Mouse (Mus musculus) stomach, embryonic 16.5 days (tissue): Measurements from ENCODE around the gene Lrrc4c. TPM values are rescaled to one million over a fixed set of nuclear protein-coding genes. Genes with fewer than 3 reads are reported as not detected.

Experiments used
- ATAC-seq: fragments of 200-750 bp; cut with Nextera tagmentation; 2 replicates; pipeline ENCODE4 v1.8.0; 2017; ENCODE audit warnings: moderate number of reproducible peaks, moderate TSS enrichment; ENCODE audit not compliant: insufficient read depth, low FRiP score
- H3K27ac ChIP-seq: fragments of 300-500 bp; sonication (generic); 2 replicates; pipeline ENCODE4 v1.5.1; 2014; ENCODE audit warnings: low read length
- H3K27me3 ChIP-seq: fragments of 300-500 bp; sonication (generic); 2 replicates; pipeline ENCODE4 v1.6.1; 2014; ENCODE audit warnings: low read length, control low read depth, mixed read lengths; ENCODE audit not compliant: control insufficient read depth, insufficient read depth
- H3K36me3 ChIP-seq: fragments of 300-500 bp; sonication (generic); 2 replicates; pipeline ENCODE4 v1.6.1; 2014; ENCODE audit warnings: low read length; ENCODE audit not compliant: control insufficient read depth, insufficient read depth
- H3K4me1 ChIP-seq: fragments of 300-500 bp; sonication (generic); 2 replicates; pipeline ENCODE4 v1.6.1; 2014; ENCODE audit warnings: low read length, control low read depth, mixed read lengths; ENCODE audit not compliant: control insufficient read depth, insufficient read depth
- H3K4me2 ChIP-seq: fragments of 300-500 bp; sonication (generic); 2 replicates; pipeline ENCODE4 v1.6.1; 2014; ENCODE audit warnings: low read depth, low read length, mixed read lengths
- H3K4me3 ChIP-seq: fragments of 300-500 bp; sonication (generic); replicated peaks from 2 replicates; pipeline ENCODE4 v1.5.1; 2014; ENCODE audit warnings: mild to moderate bottlenecking, low read length
- H3K9ac ChIP-seq: fragments of 300-500 bp; sonication (generic); 2 replicates; pipeline ENCODE4 v1.6.1; 2014; ENCODE audit warnings: low read length
- H3K9me3 ChIP-seq: fragments of 300-500 bp; sonication (generic); replicated peaks from 2 replicates; pipeline ENCODE4 v1.6.1; 2016; ENCODE audit warnings: low read length, control low read depth; ENCODE audit not compliant: control insufficient read depth
- WGBS: fragments of 180-500 bp; shearing (Covaris S2); extraction: QIAGEN DNeasy Blood & Tissue Kit; methylation state at CpG from one replicate; pipeline ENCODE4 v1.1.7; 2014; 5-methylcytosine and 5-hydroxymethylcytosine counted together
- polyA plus RNA-seq: library from polyadenylated mRNA; unstranded; fragments of >200 nt; fragmentation: Nextera tagmentation; extraction: Ambion mirVana; gene quantifications from 2 replicates; pipeline ENCODE4 v1.2.1, GENCODE M21; 2015

Gene Lrrc4c
- polyA plus RNA-seq, 1 experiment from 2014 or later: 3.9 TPM

DNA sequence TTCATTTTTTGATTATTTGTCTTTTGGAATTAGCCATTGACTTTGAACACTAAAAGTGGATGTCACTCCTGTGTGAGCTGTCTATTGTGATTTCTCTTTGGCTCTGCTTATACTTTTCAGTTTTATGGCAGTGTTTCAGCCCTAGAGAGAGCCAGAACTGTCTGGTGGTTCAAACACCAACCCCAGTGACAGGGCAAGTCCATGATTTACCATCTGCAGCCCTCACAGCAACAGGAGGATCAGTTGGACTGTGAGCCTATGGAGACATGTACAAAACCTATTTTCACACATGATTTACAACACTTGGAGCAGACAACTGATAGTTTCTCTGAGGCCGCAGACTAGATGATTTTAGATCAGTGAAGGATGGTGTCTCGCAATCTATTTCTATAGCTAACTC is 847.8 kb downstream of the Lrrc4c start:
- no peaks in the 10 kb centered on the region for H3K4me1 ChIP-seq
- no peaks in the 10 kb centered on the region for H3K9me3 ChIP-seq
- ATAC-seq: no peak
- no peak overlapping the region for H3K4me3 ChIP-seq
- whole genome bisulfite sequencing: 75% methylated on average over 2 of the region's 2 CpGs
- no peaks in the 10 kb centered on the region for H3K27me3 ChIP-seq
- H3K9ac ChIP-seq: no peak overlapping the region
- H3K27ac ChIP-seq: no peak overlapping the region
- no peaks in the 10 kb centered on the region for H3K36me3 ChIP-seq
- H3K4me2 ChIP-seq: no peak overlapping the region

- Histone ChIP-seq H3K36me3 (no peaks in the 10 kb centered on the region), H3K4me1 (no peaks in the 10 kb centered on the region), H3K9me3 (no peaks in the 10 kb centered on the region), H3K4me3 (no peak overlapping the region), H3K27me3 (no peaks in the 10 kb centered on the region), H3K4me2 (no peak overlapping the region), H3K27ac (no peak overlapping the region), H3K9ac (no peak overlapping the region)
- ATAC-seq: no peak
- 71% methylated on average over 4 of the region's 4 CpGs for WGBS
Observed at GRCm38 (mm10) chr2:97178399-97178798, 860.4 kb downstream of the Lrrc4c start.

GRCm38 (mm10) chr2:97196968-97197606 is 879.1 kb downstream of the Lrrc4c start:
- 77% methylated on average over 4 of the region's 4 CpGs for WGBS
- H3K27ac ChIP-seq: no peak overlapping the region
- H3K27me3 ChIP-seq: no peaks in the 10 kb centered on the region
- H3K9ac ChIP-seq: no peak overlapping the region
- H3K4me2 ChIP-seq: no peak overlapping the region
- ATAC-seq: no peak
- H3K4me1 ChIP-seq: no peaks in the 10 kb centered on the region
- H3K36me3 ChIP-seq: no peaks in the 10 kb centered on the region
- no peak overlapping the region for H3K4me3 ChIP-seq
- no peaks in the 10 kb centered on the region for H3K9me3 ChIP-seq

- H3K27ac ChIP-seq: no peak overlapping the region
- 73% methylated on average over 3 of the region's 3 CpGs for WGBS
- ATAC-seq: no peak
- H3K4me1 ChIP-seq: no peaks in the 10 kb centered on the region
- no peaks in the 10 kb centered on the region for H3K36me3 ChIP-seq
- H3K4me3 ChIP-seq: no peak overlapping the region
- H3K9me3 ChIP-seq: no peaks in the 10 kb centered on the region
- no peak overlapping the region for H3K9ac ChIP-seq
- H3K27me3 ChIP-seq: no peaks in the 10 kb centered on the region
- no peak overlapping the region for H3K4me2 ChIP-seq
Observed at GRCm38 (mm10) chr2:97232966-97233365, 915.0 kb downstream of the Lrrc4c start.

DNA sequence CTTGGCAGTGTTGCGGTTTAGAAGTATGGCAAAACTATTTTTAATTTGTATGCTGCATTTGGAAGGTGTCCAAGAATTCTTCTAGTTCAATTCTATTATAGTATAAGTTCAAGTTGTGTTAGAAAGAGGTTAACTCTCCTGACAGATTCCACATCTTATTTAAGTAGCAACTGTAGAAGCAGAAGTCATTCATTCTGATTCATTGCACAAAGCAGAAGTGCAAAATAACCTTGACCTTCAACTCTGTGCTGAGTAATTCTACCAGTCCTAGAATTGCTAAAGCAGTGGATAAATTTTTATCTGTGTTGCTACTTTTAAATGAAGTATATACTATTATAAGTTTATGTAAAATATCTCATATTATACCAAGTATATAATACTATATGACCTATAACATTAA is 916.1 kb downstream of the Lrrc4c start:
- Histone ChIP-seq H3K27ac (no peak overlapping the region), H3K4me3 (no peak overlapping the region), H3K4me2 (no peak overlapping the region), H3K36me3 (no peaks in the 10 kb centered on the region), H3K4me1 (no peaks in the 10 kb centered on the region), H3K27me3 (no peaks in the 10 kb centered on the region), H3K9ac (no peak overlapping the region), H3K9me3 (no peaks in the 10 kb centered on the region)
- 63% methylated on average over 1 of the region's 1 CpGs for WGBS
- no peak for ATAC-seq

DNA sequence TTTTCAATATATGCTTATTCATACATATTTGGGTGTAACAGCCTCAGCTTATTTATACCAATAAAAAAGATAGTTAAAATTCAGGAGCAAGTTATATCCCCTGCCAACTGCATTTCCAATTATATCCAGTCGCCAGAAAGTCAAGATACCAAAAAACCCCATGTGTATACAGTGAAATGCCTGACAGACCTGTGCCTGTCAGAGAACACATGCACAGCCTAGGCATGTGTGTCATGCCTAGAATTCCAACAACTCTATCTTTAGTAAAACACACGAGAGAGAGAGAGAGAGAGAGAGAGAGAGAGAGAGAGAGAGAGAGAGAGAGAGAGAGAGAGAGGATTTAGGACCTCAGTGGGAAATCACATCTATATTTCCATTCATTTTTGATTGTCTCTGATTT is 956.7 kb downstream of the Lrrc4c start:
- Histone ChIP-seq H3K4me1 (no peaks in the 10 kb centered on the region), H3K4me2 (no peak overlapping the region), H3K9ac (no peak overlapping the region), H3K36me3 (no peaks in the 10 kb centered on the region), H3K27ac (no peak overlapping the region), H3K27me3 (no peaks in the 10 kb centered on the region), H3K9me3 (no peaks in the 10 kb centered on the region), H3K4me3 (no peak overlapping the region)
- no peak for ATAC-seq
- 57% methylated on average over 2 of the region's 2 CpGs for WGBS

DNA sequence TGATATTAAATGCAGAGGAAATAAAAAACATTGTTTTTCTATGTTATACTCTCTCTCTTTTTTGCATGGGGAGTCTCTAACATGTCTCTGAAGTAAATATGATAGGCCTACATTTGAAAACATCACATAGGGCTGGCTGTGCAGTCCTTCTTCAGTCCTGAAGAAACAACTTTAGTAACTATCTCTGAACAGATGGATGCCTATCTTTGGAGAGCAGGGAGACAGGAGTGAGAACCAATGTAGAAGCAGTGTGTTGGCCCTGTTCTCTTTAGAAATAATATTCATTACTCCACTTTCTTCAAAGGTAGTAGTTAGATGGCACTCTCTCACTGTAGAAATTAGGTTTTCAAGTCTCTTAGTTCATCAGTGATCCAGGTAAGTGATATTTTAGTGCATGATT is 967.0 kb downstream of the Lrrc4c start:
- H3K4me1 ChIP-seq: no peaks in the 10 kb centered on the region
- no peak overlapping the region for H3K4me2 ChIP-seq
- no peaks in the 10 kb centered on the region for H3K27me3 ChIP-seq

DNA sequence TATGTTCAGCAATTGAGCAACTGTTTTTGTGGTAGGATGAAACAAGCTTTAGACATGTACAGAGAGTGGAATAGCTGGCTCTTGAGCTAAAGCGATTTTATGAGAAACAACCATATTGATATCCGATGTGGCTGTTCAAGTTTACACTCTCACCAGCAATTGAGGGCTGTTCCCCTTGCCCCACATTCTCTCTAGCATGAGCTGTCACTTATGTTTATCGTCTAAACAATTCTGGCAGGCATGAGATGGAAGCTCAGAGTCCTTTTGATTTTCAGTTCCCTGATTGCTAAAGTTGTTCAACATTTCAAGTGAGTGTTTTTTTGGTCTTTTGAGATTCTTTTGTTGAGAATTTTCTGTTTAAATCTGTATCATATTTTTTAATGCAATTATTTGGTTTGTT is 976.2 kb downstream of the Lrrc4c start:
- Histone ChIP-seq H3K4me3 (no peak overlapping the region), H3K9ac (no peak overlapping the region), H3K27ac (no peak overlapping the region), H3K4me2 (no peak overlapping the region), H3K4me1 (no peaks in the 10 kb centered on the region), H3K36me3 (no peaks in the 10 kb centered on the region), H3K27me3 (no peaks in the 10 kb centered on the region), H3K9me3 (no peaks in the 10 kb centered on the region)
- 84% methylated on average over 3 of the region's 3 CpGs for WGBS
- ATAC-seq: no peak

More for the DNA sequence above, 967.0 kb downstream of the Lrrc4c start:
- no peak overlapping the region for H3K27ac ChIP-seq
- H3K9ac ChIP-seq: no peak overlapping the region
- no peaks in the 10 kb centered on the region for H3K36me3 ChIP-seq
- no peaks in the 10 kb centered on the region for H3K9me3 ChIP-seq
- H3K4me3 ChIP-seq: no peak overlapping the region
- no peak for ATAC-seq

- H3K9ac ChIP-seq: no peak overlapping the region
- H3K27ac ChIP-seq: no peak overlapping the region
- H3K9me3 ChIP-seq: no peaks in the 10 kb centered on the region
- ATAC-seq: no peak
- H3K27me3 ChIP-seq: no peaks in the 10 kb centered on the region
- WGBS: 69% methylated on average over 2 of the region's 2 CpGs
- no peaks in the 10 kb centered on the region for H3K36me3 ChIP-seq
- no peak overlapping the region for H3K4me3 ChIP-seq
- H3K4me1 ChIP-seq: no peaks in the 10 kb centered on the region
- no peak overlapping the region for H3K4me2 ChIP-seq
Observed at GRCm38 (mm10) chr2:97299704-97300103, 981.7 kb downstream of the Lrrc4c start.

GRCm38 (mm10) chr2:97318008-97318407 is 1000.0 kb downstream of the Lrrc4c start:
- WGBS: 62% methylated on average over 1 of the region's 1 CpGs

More at GRCm38 (mm10) chr2:97318008-97318407, 1000.0 kb downstream of the Lrrc4c start:
- no peaks in the 10 kb centered on the region for H3K36me3 ChIP-seq
- H3K4me3 ChIP-seq: no peak overlapping the region
- ATAC-seq: no peak
- no peak overlapping the region for H3K27ac ChIP-seq
- no peaks in the 10 kb centered on the region for H3K27me3 ChIP-seq
- H3K9me3 ChIP-seq: no peaks in the 10 kb centered on the region
- no peak overlapping the region for H3K9ac ChIP-seq
- no peaks in the 10 kb centered on the region for H3K4me1 ChIP-seq
- no peak overlapping the region for H3K4me2 ChIP-seq
